Mouse (Mus musculus) C2C12 (cell line): ENCODE results near the gene BC017158.

Source experiments
- CEBPB ChIP-seq: IDR thresholded peaks from one replicate; pipeline ENCODE4 v1.6.1; 2011; ENCODE audit warnings: low read depth, mild to moderate bottlenecking, control low read depth, moderate library complexity
- CTCF ChIP-seq: IDR thresholded peaks from one replicate; pipeline ENCODE4 v1.5.1; 2011; ENCODE audit not compliant: control insufficient read depth, insufficient read depth, insufficient read length
- FOSL1 ChIP-seq: IDR thresholded peaks from one replicate; pipeline ENCODE4 v1.8.0; 2011; ENCODE audit warnings: mild to moderate bottlenecking, low read length; ENCODE audit not compliant: poor library complexity, insufficient read depth, severe bottlenecking
- MAX ChIP-seq: IDR thresholded peaks from one replicate; pipeline ENCODE4 v1.6.1; 2011; ENCODE audit warnings: mild to moderate bottlenecking, control low read depth
- MYOD1 ChIP-seq: IDR thresholded peaks from one replicate; pipeline ENCODE4 v1.6.1; 2011; ENCODE audit warnings: low read depth; ENCODE audit not compliant: control insufficient read depth, insufficient read length
- MYOG ChIP-seq: IDR thresholded peaks from one replicate; pipeline ENCODE4 v1.6.1; 2011; ENCODE audit not compliant: control insufficient read depth, insufficient read length; ENCODE audit errors: extremely low read depth
- USF1 ChIP-seq: IDR thresholded peaks from one replicate; pipeline ENCODE4 v1.6.1; 2011; ENCODE audit warnings: low read depth, mild to moderate bottlenecking, control low read depth, moderate library complexity

GRCm38 (mm10) chr7:128243921-128244320, 54.0 kb downstream of the BC017158 start:
- no peak for TF ChIP-seq CTCF
- TF ChIP-seq USF1 = no peak
- no peak for TF ChIP-seq CEBPB
- TF ChIP-seq MYOD1 = no peak
- TF ChIP-seq MAX = no peak
- TF ChIP-seq MYOG = no peak
- TF ChIP-seq FOSL1 = no peak
